Comparison of ENCODE assay signal across 17 mouse cellular contexts in genomic region chr4:22480858-22481205, GRCm38 (mm10). TPM values are rescaled to one million over a fixed set of nuclear protein-coding genes. Genes with fewer than 3 reads are reported as not detected.
DNase-seq lines count a peak whose midpoint lies in the region; ATAC-seq lines count a peak whose summit lies in the region.
"Had no signal": no experiment of that assay in that cellular context is flagged by ENCODE, and none has a peak within 500 bp of the region (broad histone marks: within the 10 kb centered on the region; RNA-seq: fewer than 3 reads in every experiment).

No protein-coding gene starts in this region.

- peak overlapping the region; percentile 48 for H3K4me3 ChIP-seq in hindbrain, embryonic 13.5 days
- peak overlapping the region; percentile 47 for H3K4me3 ChIP-seq in midbrain, embryonic 15.5 days
- H3K4me3 ChIP-seq: myocyte had no signal

- H3K27me3 ChIP-seq in hindbrain, embryonic 13.5 days, result no peaks in the 10 kb centered on the region
- H3K27me3 ChIP-seq in midbrain, embryonic 15.5 days (replicated peaks), result no peaks in the 10 kb centered on the region

- DNase-seq in retina, embryonic 14.5 days (ENCODE audit: low spot score), result peak; percentile 3
- DNase-seq in retina, postnatal 1 day, result no peak
- DNase-seq in kidney, postnatal 4 days, result no peak
- no peak for DNase-seq in adrenal gland, postnatal 36 days
- DNase-seq in frontal cortex, postnatal 10 days (ENCODE audit: low spot score in 2 of 2), result no peak
- no peak for DNase-seq in heart, adult 9 months (ENCODE audit: low spot score in 2 of 2)
- DNase-seq: adrenal gland, postnatal 14 days; cerebellum, postnatal 36 days; heart, postnatal 36 days; liver; lung, embryonic 14.5 days had no signal

- no peak for ATAC-seq in hindbrain, embryonic 13.5 days (ENCODE audit: low FRiP score)
- no peak for ATAC-seq in midbrain, embryonic 15.5 days (replicated peaks)

- H3K36me3 ChIP-seq in hindbrain, embryonic 13.5 days, result no peaks in the 10 kb centered on the region
- H3K36me3 ChIP-seq in midbrain, embryonic 15.5 days (replicated peaks), result no peaks in the 10 kb centered on the region
- H3K36me3 ChIP-seq: heart, embryonic 10.5 days had no signal

- H3K9ac ChIP-seq in hindbrain, embryonic 13.5 days, result peak overlapping the region; percentile 73
- H3K9ac ChIP-seq in midbrain, embryonic 15.5 days, result peak overlapping the region; percentile 40
- H3K9ac ChIP-seq: lung, embryonic 14.5 days had no signal

- H3K27ac ChIP-seq in hindbrain, embryonic 13.5 days, result peak overlapping the region; percentile 90
- peak overlapping the region; percentile 88 for H3K27ac ChIP-seq in midbrain, embryonic 15.5 days
- H3K27ac ChIP-seq: heart, embryonic 10.5 days had no signal

- peak overlapping the region; percentile 72 for H3K4me2 ChIP-seq in hindbrain, embryonic 13.5 days
- peak overlapping the region; percentile 77 for H3K4me2 ChIP-seq in midbrain, embryonic 15.5 days
- H3K4me2 ChIP-seq: lung, embryonic 14.5 days had no signal

- no peaks in the 10 kb centered on the region for H3K9me3 ChIP-seq in hindbrain, embryonic 13.5 days
- no peaks in the 10 kb centered on the region for H3K9me3 ChIP-seq in midbrain, embryonic 15.5 days
- H3K9me3 ChIP-seq: heart, embryonic 10.5 days had no signal

- H3K4me1 ChIP-seq in hindbrain, embryonic 13.5 days (replicated peaks), result peaks cover 36% of the 10 kb centered on the region
- H3K4me1 ChIP-seq in midbrain, embryonic 15.5 days, result peaks cover 48% of the 10 kb centered on the region

- WGBS in hindbrain, embryonic 13.5 days, result 5% methylated on average over 1 of the region's 1 CpGs
- 20% methylated on average over 1 of the region's 1 CpGs for WGBS in midbrain, embryonic 15.5 days

RNA-seq across cellular contexts. Expression of gene Pou3f2, which starts 7.3 kb away (rescaled TPM):
- polyA plus RNA-seq in hindbrain, embryonic 13.5 days (2015; fragmentation: Nextera tagmentation; extraction: Ambion mirVana), result 34.5 and 42.6 TPM in 2 replicates
- 43.0 and 44.0 TPM in 2 replicates for polyA plus RNA-seq in midbrain, embryonic 15.5 days (2015; fragmentation: Nextera tagmentation; extraction: Ambion mirVana)
- total RNA-seq in adrenal gland, postnatal 36 days (2021), result under 1 TPM; 0.07 to 0.10 TPM
- total RNA-seq: heart, postnatal 36 days had no signal
- polyA plus RNA-seq: C2C12; kidney, embryonic 14.5 days; lung, embryonic 14.5 days; myocyte had no signal
